Mouse (Mus musculus): Measurements from ENCODE around the gene Pkdrej. TPM values are rescaled to one million over a fixed set of nuclear protein-coding genes. Genes with fewer than 3 reads are reported as not detected.

Pkdrej gene
- polyA plus RNA-seq, 1 experiment from 2014 or later: 0.21 TPM

- ATAC-seq (ENCODE audit: insufficient read depth, low FRiP score, low read depth): no peak
- no peak overlapping the region for H3K27ac ChIP-seq
- 39% methylated on average over 8 of the region's 8 CpGs for WGBS
Measured at GRCm38 (mm10) chr15:85832599-85832998, 11.1 kb upstream of the Pkdrej start.

GRCm38 (mm10) chr15:85831954-85832590, 10.5 kb upstream of the Pkdrej start, which contains the start of gene Ttc38:
Gene Ttc38, plus strand, starts transcription at chr15:85832306.
- Histone ChIP-seq H3K27ac (no peak within 1 kb of the TSS), H3K9me3 (no peaks in the 10 kb centered on the region), H3K4me2 (peak within 1 kb of the TSS; percentile 78), H3K4me3 (replicated peaks) (peak within 1 kb of the TSS; percentile 51), H3K9ac (peak within 1 kb of the TSS; percentile 14; the same call in 1 of the 2 replicates), H3K36me3 (no peaks in the 10 kb centered on the region), H3K27me3 (replicated peaks) (no peaks in the 10 kb centered on the region), H3K4me1 (0 out of 2 replicates have a peak, but pooled peaks cover 6% of the 10 kb centered on the region)
- WGBS: under 1% methylated on average over 27 of the region's 27 CpGs
- peak; percentile 92 for ATAC-seq (ENCODE audit: insufficient read depth, low FRiP score, low read depth)

More at GRCm38 (mm10) chr15:85832599-85832998, 11.1 kb upstream of the Pkdrej start:
- Histone ChIP-seq H3K4me2 (peak overlapping the region; percentile 78), H3K4me3 (replicated peaks) (peak overlapping the region; percentile 51), H3K9me3 (no peaks in the 10 kb centered on the region), H3K36me3 (no peaks in the 10 kb centered on the region), H3K4me1 (0 out of 2 replicates have a peak, but pooled peaks cover 6% of the 10 kb centered on the region), H3K9ac (no peak overlapping the region), H3K27me3 (replicated peaks) (no peaks in the 10 kb centered on the region)

GRCm38 (mm10) chr15:85829470-85829869, 7.9 kb upstream of the Pkdrej start:
- Histone ChIP-seq H3K27ac (no peak overlapping the region), H3K9me3 (no peaks in the 10 kb centered on the region), H3K4me3 (replicated peaks) (no peak overlapping the region), H3K27me3 (replicated peaks) (no peaks in the 10 kb centered on the region), H3K36me3 (no peaks in the 10 kb centered on the region), H3K4me1 (0 out of 2 replicates have a peak, but pooled peaks cover 6% of the 10 kb centered on the region), H3K4me2 (no peak overlapping the region), H3K9ac (no peak overlapping the region)
- ATAC-seq (ENCODE audit: insufficient read depth, low FRiP score, low read depth): no peak
- 71% methylated on average over 5 of the region's 5 CpGs for WGBS

- Histone ChIP-seq H3K4me2 (no peak overlapping the region), H3K27me3 (replicated peaks) (no peaks in the 10 kb centered on the region), H3K4me1 (0 out of 2 replicates have a peak, but pooled peaks cover 6% of the 10 kb centered on the region), H3K9me3 (no peaks in the 10 kb centered on the region), H3K36me3 (no peaks in the 10 kb centered on the region), H3K27ac (no peak overlapping the region; the same call in 1 of the 2 replicates), H3K4me3 (replicated peaks) (no peak overlapping the region), H3K9ac (no peak overlapping the region)
- WGBS: 66% methylated on average over 4 of the region's 4 CpGs
- no peak for ATAC-seq (ENCODE audit: insufficient read depth, low FRiP score, low read depth)
Measured at GRCm38 (mm10) chr15:85828071-85828470, 6.5 kb upstream of the Pkdrej start.

- Histone ChIP-seq H3K4me1 (0 out of 2 replicates have a peak, but pooled peaks cover 3% of the 10 kb centered on the region), H3K36me3 (no peaks in the 10 kb centered on the region), H3K27ac (no peak overlapping the region), H3K4me3 (replicated peaks) (no peak overlapping the region), H3K9me3 (no peaks in the 10 kb centered on the region), H3K4me2 (no peak overlapping the region), H3K27me3 (replicated peaks) (no peaks in the 10 kb centered on the region), H3K9ac (no peak overlapping the region)
- WGBS: 39% methylated on average over 5 of the region's 5 CpGs
- no peak for ATAC-seq (ENCODE audit: insufficient read depth, low FRiP score, low read depth)
Measured at GRCm38 (mm10) chr15:85826676-85827075, 5.1 kb upstream of the Pkdrej start.

GRCm38 (mm10) chr15:85822011-85822359, 451 bp upstream of the Pkdrej start:
- Histone ChIP-seq H3K36me3 (no peaks in the 10 kb centered on the region), H3K27ac (no peak overlapping the region), H3K4me2 (peak overlapping the region; percentile 96), H3K4me3 (replicated peaks) (peak overlapping the region; percentile 50), H3K9me3 (no peaks in the 10 kb centered on the region), H3K27me3 (replicated peaks) (0 out of 2 replicates have a peak, but pooled peaks cover 3% of the 10 kb centered on the region), H3K9ac (no peak overlapping the region), H3K4me1 (0 out of 2 replicates have a peak, but pooled peaks cover 6% of the 10 kb centered on the region)
- WGBS: 19% methylated on average over 4 of the region's 4 CpGs
- ATAC-seq (ENCODE audit: insufficient read depth, low FRiP score, low read depth): peak; percentile 44; the same call in 1 of the 2 replicates

GRCm38 (mm10) chr15:85813428-85813827, 8.1 kb downstream of the Pkdrej start:
- peaks cover 9% of the 10 kb centered on the region for H3K4me1 ChIP-seq
- no peak overlapping the region for H3K4me3 ChIP-seq (replicated peaks)
- H3K9ac ChIP-seq: no peak overlapping the region
- no peaks in the 10 kb centered on the region for H3K27me3 ChIP-seq (replicated peaks)
- no peak overlapping the region for H3K4me2 ChIP-seq
- WGBS: 49% methylated on average over 10 of the region's 10 CpGs
- ATAC-seq (ENCODE audit: insufficient read depth, low FRiP score, low read depth): no peak
- H3K9me3 ChIP-seq: no peaks in the 10 kb centered on the region
- H3K27ac ChIP-seq: no peak overlapping the region
- H3K36me3 ChIP-seq: no peaks in the 10 kb centered on the region

- H3K9ac ChIP-seq: peak within 1 kb of the TSS; percentile 71
Measured at GRCm38 (mm10) chr15:85811535-85812277, 9.8 kb downstream of the Pkdrej start, which contains the start of gene Cdpf1. Gene Cdpf1, minus strand, starts transcription at chr15:85811697.

GRCm38 (mm10) chr15:85810806-85811521, 10.6 kb downstream of the Pkdrej start:
- H3K27ac ChIP-seq: peak overlapping the region; percentile 89
- peak overlapping the region; percentile 65 for H3K4me3 ChIP-seq (replicated peaks)
- peaks cover 9% of the 10 kb centered on the region for H3K4me1 ChIP-seq
- no peaks in the 10 kb centered on the region for H3K36me3 ChIP-seq
- no peaks in the 10 kb centered on the region for H3K27me3 ChIP-seq (replicated peaks)
- H3K9me3 ChIP-seq: no peaks in the 10 kb centered on the region
- peak overlapping the region; percentile 69 for H3K4me2 ChIP-seq
- ATAC-seq (ENCODE audit: insufficient read depth, low FRiP score, low read depth): peak; percentile 83
- 2% methylated on average over 36 of the region's 36 CpGs for WGBS
- peak overlapping the region; percentile 67 for H3K9ac ChIP-seq

More at GRCm38 (mm10) chr15:85811535-85812277, 9.8 kb downstream of the Pkdrej start, which contains the start of gene Cdpf1:
- WGBS: 3% methylated on average over 36 of the region's 36 CpGs
- H3K4me3 ChIP-seq (replicated peaks): peak within 1 kb of the TSS; percentile 65
- H3K27me3 ChIP-seq (replicated peaks): no peaks in the 10 kb centered on the region
- peak; percentile 94 for ATAC-seq (ENCODE audit: insufficient read depth, low FRiP score, low read depth)
- peaks cover 9% of the 10 kb centered on the region for H3K4me1 ChIP-seq
- no peaks in the 10 kb centered on the region for H3K9me3 ChIP-seq
- H3K36me3 ChIP-seq: no peaks in the 10 kb centered on the region
- peak within 1 kb of the TSS; percentile 89 for H3K27ac ChIP-seq
- H3K4me2 ChIP-seq: peak within 1 kb of the TSS; percentile 69

- H3K36me3 ChIP-seq: no peaks in the 10 kb centered on the region
- 74% methylated on average over 5 of the region's 5 CpGs for WGBS
- no peaks in the 10 kb centered on the region for H3K27me3 ChIP-seq (replicated peaks)
- peaks cover 9% of the 10 kb centered on the region for H3K4me1 ChIP-seq
- no peak for ATAC-seq (ENCODE audit: insufficient read depth, low FRiP score, low read depth)
- H3K4me2 ChIP-seq: peak overlapping the region; percentile 69
- H3K9me3 ChIP-seq: no peaks in the 10 kb centered on the region
- peak overlapping the region; percentile 67; the same call in 1 of the 2 replicates for H3K9ac ChIP-seq
- H3K27ac ChIP-seq: peak overlapping the region; percentile 89; the same call in 1 of the 2 replicates
- peak overlapping the region; percentile 65 for H3K4me3 ChIP-seq (replicated peaks)
Measured at GRCm38 (mm10) chr15:85810462-85810805, 11.1 kb downstream of the Pkdrej start.

- no peak for ATAC-seq (ENCODE audit: insufficient read depth, low FRiP score, low read depth)
- Histone ChIP-seq H3K27me3 (replicated peaks) (no peaks in the 10 kb centered on the region), H3K4me3 (replicated peaks) (no peak overlapping the region), H3K36me3 (no peaks in the 10 kb centered on the region), H3K4me1 (peaks cover 9% of the 10 kb centered on the region), H3K27ac (no peak overlapping the region), H3K4me2 (no peak overlapping the region), H3K9me3 (no peaks in the 10 kb centered on the region), H3K9ac (no peak overlapping the region)
- 87% methylated on average over 12 of the region's 12 CpGs for WGBS
Measured at GRCm38 (mm10) chr15:85809091-85809490, 12.4 kb downstream of the Pkdrej start.
